Mouse (Mus musculus) retina, postnatal 7 days (tissue): ENCODE results near the gene Washc4.

Experiments used
- DNase-seq: peaks from one replicate; pipeline ENCODE4 v3.0.0-alpha.2; 2012; ENCODE audit warnings: low read depth, low spot score

Washc4 gene

GRCm38 (mm10) chr10:83600650-83601049 lies 57.1 kb downstream of the Washc4 start:
- no peak for DNase-seq

DNA sequence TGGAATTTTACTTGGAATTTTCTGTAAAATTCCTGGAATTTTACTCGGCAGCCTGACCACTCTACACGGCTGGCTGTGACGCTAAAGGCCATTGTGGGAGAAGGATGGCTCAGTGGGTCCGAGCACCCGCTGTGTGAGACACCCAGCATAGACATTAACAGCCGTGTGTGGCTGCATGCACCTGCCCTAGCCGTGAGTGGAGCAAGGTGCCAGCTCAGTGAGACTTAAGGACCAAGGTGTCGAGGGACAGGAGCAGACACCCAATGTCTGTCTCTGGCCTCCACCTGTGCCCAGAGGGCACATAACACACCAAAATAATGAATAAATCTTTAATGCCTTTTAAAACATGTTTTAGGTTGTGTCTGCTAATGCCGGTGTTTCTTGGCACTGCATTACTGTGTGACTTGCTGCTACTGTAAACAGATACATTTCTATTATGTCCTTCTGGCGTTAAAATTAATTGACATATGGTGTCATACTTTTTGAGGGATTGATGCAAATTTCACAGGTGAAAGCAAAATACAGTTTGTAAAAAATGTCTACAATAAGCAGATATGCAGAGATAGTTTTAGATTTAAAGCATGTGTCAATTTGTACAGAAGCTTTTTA lies 60.5 kb downstream of the Washc4 start:
- DNase-seq = no peak

- DNase-seq = no peak
Measured at GRCm38 (mm10) chr10:83605637-83606183, 62.2 kb downstream of the Washc4 start.

DNA sequence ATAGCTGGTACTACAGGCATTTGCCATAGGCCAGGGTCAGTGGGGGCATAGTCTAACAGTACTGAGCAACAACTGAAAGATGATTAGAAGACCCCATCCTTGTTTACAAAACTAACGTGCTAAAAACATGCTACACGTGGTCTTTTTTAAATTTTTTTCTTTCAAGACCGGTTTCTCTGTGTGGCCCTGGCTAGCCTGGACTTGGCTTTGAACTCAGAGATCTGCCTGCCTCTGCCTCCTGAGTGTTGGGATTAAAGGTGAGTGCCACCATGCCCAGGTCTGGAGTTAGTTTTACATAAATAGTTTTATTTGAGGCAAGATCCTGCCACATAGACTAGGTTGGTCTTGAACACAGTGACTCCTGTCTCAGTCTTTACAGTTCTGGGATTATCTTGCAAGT lies 63.6 kb downstream of the Washc4 start:
- no peak for DNase-seq

GRCm38 (mm10) chr10:83608596-83608995 lies 65.0 kb downstream of the Washc4 start:
- no peak for DNase-seq

- DNase-seq = no peak
Measured at GRCm38 (mm10) chr10:83610518-83610917, 67.0 kb downstream of the Washc4 start.

- DNase-seq = no peak
Measured at GRCm38 (mm10) chr10:83611863-83612262, 68.3 kb downstream of the Washc4 start.

GRCm38 (mm10) chr10:83612648-83613215 lies 69.2 kb downstream of the Washc4 start:
- DNase-seq = no peak

- no peak for DNase-seq
Measured at GRCm38 (mm10) chr10:83617366-83617765, 73.8 kb downstream of the Washc4 start.

GRCm38 (mm10) chr10:83618819-83619440 lies 75.4 kb downstream of the Washc4 start:
- no peak for DNase-seq

DNA sequence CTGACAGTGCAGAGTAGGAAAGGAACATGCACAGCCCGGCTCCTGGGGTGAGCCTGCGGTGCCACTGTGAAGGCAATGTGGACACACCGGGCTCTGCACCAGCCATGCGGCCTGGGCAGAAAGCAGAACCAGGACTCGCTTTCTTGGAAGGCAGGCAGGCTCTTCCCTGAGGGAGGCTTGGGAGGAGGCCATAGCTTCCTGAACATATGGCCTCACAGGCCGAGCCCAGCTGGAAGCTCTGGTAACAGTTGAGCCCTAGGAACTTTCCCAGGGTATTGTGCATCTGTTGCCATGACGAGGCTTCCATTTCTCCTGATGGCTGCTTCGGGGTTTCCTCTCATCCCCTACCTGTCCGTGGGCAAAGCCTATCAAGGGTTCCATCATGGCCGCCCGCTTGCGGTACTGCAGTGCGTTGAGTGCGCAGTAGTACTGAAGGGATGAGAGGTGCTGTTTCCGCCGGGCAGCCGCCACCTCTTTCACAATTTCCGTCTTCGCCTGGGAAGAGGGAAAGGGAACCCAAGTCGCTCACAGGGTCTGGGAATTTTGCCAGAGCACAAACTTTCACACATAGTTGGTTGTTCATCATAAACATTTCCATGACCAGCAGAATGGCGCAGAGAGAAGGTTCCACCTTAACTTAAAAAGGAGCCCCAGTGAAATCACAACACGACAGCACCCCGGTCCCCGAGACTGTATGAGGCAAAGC lies 77.0 kb downstream of the Washc4 start:
- no peak for DNase-seq

GRCm38 (mm10) chr10:83624065-83624464 lies 80.5 kb downstream of the Washc4 start:
- DNase-seq = no peak

DNA sequence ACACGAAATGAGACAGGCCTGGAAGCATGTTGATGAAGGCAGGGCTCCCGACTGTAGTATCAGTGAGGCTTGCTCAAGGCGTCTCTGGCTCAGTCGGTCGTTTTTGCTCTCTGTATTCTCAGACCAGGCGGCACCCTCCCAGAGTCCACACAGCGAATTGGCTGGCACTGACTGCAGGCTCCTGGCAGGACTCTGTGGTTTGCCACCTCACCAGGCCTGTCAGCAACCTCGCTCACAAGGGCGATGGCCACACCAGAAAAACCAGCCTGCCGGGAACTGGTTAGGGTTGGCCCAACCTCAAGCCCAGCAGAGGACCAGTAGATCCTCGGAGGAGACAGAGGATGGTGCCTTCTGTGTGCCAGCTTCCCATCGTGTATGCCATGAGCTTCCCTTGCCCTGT lies 81.3 kb downstream of the Washc4 start:
- no peak for DNase-seq

DNA sequence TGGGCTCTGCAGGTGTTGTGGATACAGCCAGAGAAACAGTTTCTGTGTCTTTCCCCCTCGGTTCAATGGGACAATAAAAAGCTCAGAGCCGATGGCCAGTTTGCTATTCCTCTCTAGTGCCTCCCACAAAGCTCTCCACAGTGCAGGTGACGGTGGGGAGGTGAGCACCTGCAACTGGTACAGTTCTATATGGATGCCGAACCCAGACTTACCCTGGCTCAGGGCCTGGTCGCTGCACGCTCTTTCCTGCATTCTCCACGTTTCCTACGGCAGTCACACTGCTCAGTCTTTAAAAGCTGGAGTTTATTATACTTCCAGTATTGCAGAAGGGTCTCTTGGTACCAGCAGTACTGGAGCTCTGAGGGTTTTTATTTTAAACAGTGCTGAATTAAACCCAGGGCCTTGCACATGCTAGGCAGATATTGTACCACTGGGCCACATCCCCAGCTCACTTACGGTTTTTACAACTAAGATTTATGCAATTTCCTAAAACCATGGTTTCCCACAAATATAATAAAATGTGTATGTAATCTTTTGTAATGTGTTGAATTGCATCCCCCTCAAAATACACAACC lies 83.6 kb downstream of the Washc4 start:
- DNase-seq = no peak

GRCm38 (mm10) chr10:83628241-83628640 lies 84.7 kb downstream of the Washc4 start:
- DNase-seq = no peak

- DNase-seq = no peak
Measured at GRCm38 (mm10) chr10:83629190-83629781, 85.7 kb downstream of the Washc4 start.

- DNase-seq = no peak
Measured at GRCm38 (mm10) chr10:83629878-83630277, 86.3 kb downstream of the Washc4 start.

DNA sequence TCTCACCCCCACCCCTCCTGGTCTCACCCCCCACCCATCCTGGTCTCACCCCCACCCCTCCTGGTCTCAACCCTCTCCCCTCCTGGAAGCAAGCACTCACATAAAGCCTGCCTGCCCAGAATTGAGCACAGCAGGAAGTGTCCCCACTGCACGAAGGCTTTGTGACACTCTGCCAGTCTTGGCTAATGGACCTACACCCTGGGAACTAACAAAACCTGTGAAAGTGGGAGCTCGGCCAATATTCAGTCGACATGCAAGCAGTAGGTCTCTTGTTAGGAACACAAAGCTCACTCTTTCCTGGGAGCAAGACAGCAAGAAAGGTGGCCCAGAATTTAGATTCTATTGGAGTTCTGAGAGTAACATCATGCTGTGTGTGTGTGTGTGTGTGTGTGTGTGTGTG lies 87.3 kb downstream of the Washc4 start:
- no peak for DNase-seq

- no peak for DNase-seq
Measured at GRCm38 (mm10) chr10:83631775-83632174, 88.2 kb downstream of the Washc4 start.

- DNase-seq = no peak
Measured at GRCm38 (mm10) chr10:83632806-83633374, 89.3 kb downstream of the Washc4 start.

GRCm38 (mm10) chr10:83634461-83634860 lies 90.9 kb downstream of the Washc4 start:
- no peak for DNase-seq
